In genomic region chr12:87089701-87090100, GRCm38 (mm10) we compare ENCODE assay signal across 37 mouse cellular contexts. TPM values are rescaled to one million over a fixed set of nuclear protein-coding genes. Genes with fewer than 3 reads are reported as not detected.
DNase-seq lines count a peak whose midpoint lies in the region; ATAC-seq and TF ChIP-seq lines count a peak whose summit lies in the region.
"Had no signal": no experiment of that assay in that cellular context is flagged by ENCODE, and none has a peak within 500 bp of the region (broad histone marks: within the 10 kb centered on the region; RNA-seq: fewer than 3 reads in every experiment).

No protein-coding gene starts in this region.

- DNase-seq in kidney, adult 11 months: peak; percentile 52
- DNase-seq in midbrain, embryonic 11.5 days (ENCODE audit: low spot score, missing footprints): peak; percentile 61
- DNase-seq in midbrain, postnatal 0 days (ENCODE audit: low spot score): no peak
- peak; percentile 35 for DNase-seq in kidney, postnatal 10 days
- DNase-seq in embryo, embryonic 10 days (ENCODE audit: low spot score): no peak
- no peak for DNase-seq in layer of hippocampus, postnatal 36 days
- DNase-seq: adrenal gland, adult 2 months; adrenal gland, postnatal 36 days; cerebellum, adult 18-20 months; cerebellum, postnatal 10 days; gastrocnemius, adult 2 months; heart, adult 2 months; heart, postnatal 10 days; left cerebral cortex, postnatal 4 days; lung, adult 2 months; lung, postnatal 10 days; right cerebral cortex, adult 18-20 months; right cerebral cortex, postnatal 4 days; thymus, adult 2 months; thymus, postnatal 36 days had no signal

- H3K4me3 ChIP-seq in kidney, embryonic 14.5 days (ENCODE audit: low read length): no peak overlapping the region
- H3K4me3 ChIP-seq in midbrain, embryonic 11.5 days (ENCODE audit: low read depth, low read length): no peak overlapping the region
- no peak overlapping the region for H3K4me3 ChIP-seq in midbrain, postnatal 0 days (ENCODE audit: low read depth, low read length)
- H3K4me3 ChIP-seq in heart, embryonic 12.5 days: no peak overlapping the region
- H3K4me3 ChIP-seq: erythroblast, embryonic 14.5 days; gastrocnemius, adult 2 months; heart, adult 2 months; heart, embryonic 13.5 days; hindbrain, embryonic 10.5 days; hindbrain, embryonic 15.5 days; left cerebral cortex, adult 2 months; limb, embryonic 15.5 days; myocyte; neural tube, embryonic 12.5 days had no signal

- H3K9me3 ChIP-seq in kidney, embryonic 14.5 days (ENCODE audit: control insufficient read depth, low read length): no peaks in the 10 kb centered on the region
- H3K9me3 ChIP-seq in midbrain, embryonic 11.5 days (ENCODE audit: control insufficient read depth, low read length): no peaks in the 10 kb centered on the region
- H3K9me3 ChIP-seq in midbrain, postnatal 0 days (ENCODE audit: low read length): no peaks in the 10 kb centered on the region
- no peaks in the 10 kb centered on the region for H3K9me3 ChIP-seq in heart, embryonic 12.5 days (replicated peaks)
- H3K9me3 ChIP-seq: heart, embryonic 13.5 days; hindbrain, embryonic 10.5 days; hindbrain, embryonic 15.5 days; limb, embryonic 15.5 days; neural tube, embryonic 12.5 days had no signal

- H3K4me2 ChIP-seq in kidney, embryonic 14.5 days (replicated peaks; ENCODE audit: low read depth, low read length): no peak overlapping the region
- no peak overlapping the region for H3K4me2 ChIP-seq in midbrain, embryonic 11.5 days
- no peak overlapping the region for H3K4me2 ChIP-seq in midbrain, postnatal 0 days (ENCODE audit: low read depth, low read length, poor library complexity, severe bottlenecking)
- no peak overlapping the region for H3K4me2 ChIP-seq in heart, embryonic 12.5 days
- H3K4me2 ChIP-seq: heart, embryonic 13.5 days; hindbrain, embryonic 15.5 days; limb, embryonic 15.5 days; neural tube, embryonic 12.5 days had no signal

- H3K36me3 ChIP-seq in kidney, embryonic 14.5 days (ENCODE audit: control insufficient read depth, insufficient read depth, low read length): no peaks in the 10 kb centered on the region
- no peaks in the 10 kb centered on the region for H3K36me3 ChIP-seq in midbrain, embryonic 11.5 days (ENCODE audit: control insufficient read depth, insufficient read depth, low read length)
- H3K36me3 ChIP-seq in midbrain, postnatal 0 days (ENCODE audit: insufficient read depth, low read length): peaks cover 30% of the 10 kb centered on the region
- no peaks in the 10 kb centered on the region for H3K36me3 ChIP-seq in heart, embryonic 12.5 days
- H3K36me3 ChIP-seq: heart, embryonic 13.5 days; hindbrain, embryonic 10.5 days; hindbrain, embryonic 15.5 days; limb, embryonic 15.5 days; neural tube, embryonic 12.5 days had no signal

- 72% methylated on average over 2 of the region's 2 CpGs for WGBS in kidney, embryonic 14.5 days
- WGBS in midbrain, embryonic 11.5 days: 76% methylated on average over 2 of the region's 2 CpGs
- 87% methylated on average over 2 of the region's 2 CpGs for WGBS in midbrain, postnatal 0 days
- 67% methylated on average over 2 of the region's 2 CpGs for WGBS in heart, embryonic 12.5 days

- no peak overlapping the region for H3K27ac ChIP-seq in kidney, embryonic 14.5 days (ENCODE audit: low read depth, low read length)
- no peak overlapping the region for H3K27ac ChIP-seq in midbrain, embryonic 11.5 days (ENCODE audit: low read depth, low read length)
- no peak overlapping the region for H3K27ac ChIP-seq in midbrain, postnatal 0 days (ENCODE audit: low read depth, low read length)
- H3K27ac ChIP-seq in heart, embryonic 12.5 days (ENCODE audit: poor library complexity, severe bottlenecking): no peak overlapping the region
- H3K27ac ChIP-seq: gastrocnemius, adult 2 months; heart, adult 2 months; heart, embryonic 13.5 days; hindbrain, embryonic 10.5 days; hindbrain, embryonic 15.5 days; left cerebral cortex, adult 2 months; limb, embryonic 15.5 days; neural tube, embryonic 12.5 days had no signal

- H3K27me3 ChIP-seq in kidney, embryonic 14.5 days (ENCODE audit: control insufficient read depth, insufficient read depth, low read length): no peaks in the 10 kb centered on the region
- H3K27me3 ChIP-seq in midbrain, embryonic 11.5 days (ENCODE audit: control insufficient read depth, insufficient read depth, low read length): no peaks in the 10 kb centered on the region
- H3K27me3 ChIP-seq in midbrain, postnatal 0 days (ENCODE audit: insufficient read depth, low read length): no peaks in the 10 kb centered on the region
- peaks cover 1% of the 10 kb centered on the region; the same call in 1 of the 2 replicates for H3K27me3 ChIP-seq in heart, embryonic 12.5 days (replicated peaks)
- H3K27me3 ChIP-seq: hindbrain, embryonic 15.5 days; limb, embryonic 15.5 days; neural tube, embryonic 12.5 days had no signal

- no peaks in the 10 kb centered on the region for H3K4me1 ChIP-seq in kidney, embryonic 14.5 days (ENCODE audit: control insufficient read depth, insufficient read depth, low read length)
- H3K4me1 ChIP-seq in midbrain, embryonic 11.5 days (ENCODE audit: control insufficient read depth, insufficient read depth, low read length): no peaks in the 10 kb centered on the region
- no peaks in the 10 kb centered on the region for H3K4me1 ChIP-seq in midbrain, postnatal 0 days (ENCODE audit: insufficient read depth, low read length)
- H3K4me1 ChIP-seq in heart, embryonic 12.5 days (replicated peaks): peaks cover 26% of the 10 kb centered on the region
- H3K4me1 ChIP-seq: hindbrain, embryonic 15.5 days; limb, embryonic 15.5 days; neural tube, embryonic 12.5 days had no signal

- no peak overlapping the region for H3K9ac ChIP-seq in kidney, embryonic 14.5 days (ENCODE audit: low read depth, low read length)
- no peak overlapping the region for H3K9ac ChIP-seq in midbrain, embryonic 11.5 days (ENCODE audit: low read length)
- H3K9ac ChIP-seq in midbrain, postnatal 0 days (replicated peaks; ENCODE audit: low read length, poor library complexity, severe bottlenecking): no peak overlapping the region
- no peak overlapping the region for H3K9ac ChIP-seq in heart, embryonic 12.5 days
- H3K9ac ChIP-seq: heart, embryonic 13.5 days; hindbrain, embryonic 15.5 days; limb, embryonic 15.5 days; neural tube, embryonic 12.5 days had no signal

- ATAC-seq in kidney, embryonic 14.5 days (ENCODE audit: low FRiP score, low TSS enrichment): no peak
- no peak for ATAC-seq in midbrain, embryonic 11.5 days (ENCODE audit: low FRiP score)
- ATAC-seq in midbrain, postnatal 0 days (ENCODE audit: low FRiP score): no peak
- ATAC-seq in heart, embryonic 12.5 days (ENCODE audit: insufficient number of reproducible peaks, low FRiP score): no peak
- ATAC-seq: activated CD4-positive, CD25-positive, alpha-beta regulatory T cell, adult 4 months; forebrain, embryonic 16.5 days; inflammation-experienced regulatory T-cells, adult 6 months; midbrain, embryonic 16.5 days had no signal

- no peak for TF ChIP-seq CTCF in midbrain, postnatal 0 days (IDR thresholded peaks at IDR 0.05)

RNA-seq across cellular contexts. Expression of gene Ngb, which starts 12.6 kb away (rescaled TPM):
- 0.14 and 0.43 TPM in 2 replicates for polyA plus RNA-seq in kidney, embryonic 14.5 days (2014; fragmentation: Nextera tagmentation; extraction: Ambion mirVana)
- 0.33 and 0.36 TPM in 2 replicates for polyA plus RNA-seq in midbrain, embryonic 11.5 days (2014; fragmentation: Nextera tagmentation; extraction: Ambion mirVana)
- 15.7 and 17.4 TPM in 2 replicates for total RNA-seq in midbrain, postnatal 0 days (2014; rRNA removed)
- polyA plus RNA-seq in midbrain, postnatal 0 days (2015; fragmentation: Nextera tagmentation; extraction: Ambion mirVana): 16.7 and 17.3 TPM in 2 replicates
- polyA plus RNA-seq in heart, embryonic 12.5 days (2016; fragmentation: Nextera tagmentation; extraction: Ambion mirVana): 0.57 TPM in 1 of 2 replicates, not detected in the other
- total RNA-seq in layer of hippocampus, postnatal 36 days (2021): 1 to 10 TPM; 2.5 TPM
- total RNA-seq: CH12.LX; common myeloid progenitor, adult 5-6 weeks; gastrocnemius, postnatal 4 days; heart, adult 2 months had no signal
- polyA plus RNA-seq: erythroblast, embryonic 14.5 days; inflammation-experienced regulatory T-cells, adult 6 months had no signal

RNA-seq across cellular contexts. Expression of gene Gstz1, which starts 57.3 kb away (rescaled TPM):
- polyA plus RNA-seq in kidney, embryonic 14.5 days (2014; fragmentation: Nextera tagmentation; extraction: Ambion mirVana): 41.6 and 44.8 TPM in 2 replicates
- polyA plus RNA-seq in midbrain, embryonic 11.5 days (2014; fragmentation: Nextera tagmentation; extraction: Ambion mirVana): 30.7 and 34.6 TPM in 2 replicates
- total RNA-seq in midbrain, postnatal 0 days (2014; rRNA removed): 58.1 and 60.7 TPM in 2 replicates
- 44.9 and 49.3 TPM in 2 replicates for polyA plus RNA-seq in midbrain, postnatal 0 days (2015; fragmentation: Nextera tagmentation; extraction: Ambion mirVana)
- 30.9 and 31.4 TPM in 2 replicates for polyA plus RNA-seq in heart, embryonic 12.5 days (2016; fragmentation: Nextera tagmentation; extraction: Ambion mirVana)
- 10 to 100 TPM; 47.3 to 48.1 TPM for total RNA-seq in layer of hippocampus, postnatal 36 days (2021)

RNA-seq across cellular contexts. Expression of gene Pomt2, which starts 58.1 kb away (rescaled TPM):
- 14.4 and 21.2 TPM in 2 replicates for polyA plus RNA-seq in kidney, embryonic 14.5 days (2014; fragmentation: Nextera tagmentation; extraction: Ambion mirVana)
- 15.7 and 16.1 TPM in 2 replicates for polyA plus RNA-seq in midbrain, embryonic 11.5 days (2014; fragmentation: Nextera tagmentation; extraction: Ambion mirVana)
- 29.8 and 35.0 TPM in 2 replicates for total RNA-seq in midbrain, postnatal 0 days (2014; rRNA removed)
- polyA plus RNA-seq in midbrain, postnatal 0 days (2015; fragmentation: Nextera tagmentation; extraction: Ambion mirVana): 13.2 and 13.8 TPM in 2 replicates
- 15.4 and 16.0 TPM in 2 replicates for polyA plus RNA-seq in heart, embryonic 12.5 days (2016; fragmentation: Nextera tagmentation; extraction: Ambion mirVana)
- 10 to 100 TPM; 17.5 TPM for total RNA-seq in layer of hippocampus, postnatal 36 days (2021)

Comparison
In these comparisons a context has a peak if more than half of its experiments do, and no peak if none do; other contexts are left out.
1. DNase-seq: peak in kidney, adult 11 months (single experiment), midbrain, embryonic 11.5 days (single experiment) and kidney, postnatal 10 days (single experiment); none in midbrain, postnatal 0 days (single experiment), embryo, embryonic 10 days (single experiment) and layer of hippocampus, postnatal 36 days (0 of 2).
2. RNA of gene Ngb, which starts 12.6 kb away (polyA plus RNA-seq): 16.7 to 17.3 TPM in midbrain, postnatal 0 days; 0.33 to 0.36 TPM in midbrain, embryonic 11.5 days, 0.14 to 0.43 TPM in kidney, embryonic 14.5 days and 0.57 TPM in heart, embryonic 12.5 days; every median in the first group is over 10 times any median in the second.